Mouse (Mus musculus) ES-Bruce4 (cell line): ENCODE data around the gene Ankrd54. TPM values are rescaled to one million over a fixed set of nuclear protein-coding genes. Genes with fewer than 3 reads are reported as not detected.

Experiments
- H3K27ac ChIP-seq: 2 replicates; pipeline ENCODE4 v1.5.1; 2012; ENCODE audit warnings: low read length, inconsistent platforms; ENCODE audit not compliant: insufficient read depth
- H3K27me3 ChIP-seq: 2 replicates; pipeline ENCODE4 v1.6.1; 2012; ENCODE audit warnings: mild to moderate bottlenecking, low read length, inconsistent platforms; ENCODE audit not compliant: control insufficient read depth, poor library complexity, insufficient read depth, severe bottlenecking
- H3K36me3 ChIP-seq: 2 replicates; pipeline ENCODE4 v1.6.1; 2012; ENCODE audit warnings: inconsistent platforms, mild to moderate bottlenecking, low read length, moderate library complexity; ENCODE audit not compliant: control insufficient read depth, poor library complexity, insufficient read depth, severe bottlenecking
- H3K4me1 ChIP-seq: one replicate; pipeline ENCODE4 v1.8.1; 2011; ENCODE audit warnings: low read length; ENCODE audit not compliant: control insufficient read depth, insufficient read depth
- H3K4me3 ChIP-seq: 2 replicates; pipeline ENCODE4 v1.5.1; 2011; ENCODE audit warnings: low read depth, mild to moderate bottlenecking, low read length
- H3K9ac ChIP-seq: 2 replicates; pipeline ENCODE4 v1.6.1; 2012; ENCODE audit warnings: low read depth, mild to moderate bottlenecking, inconsistent platforms; ENCODE audit not compliant: poor library complexity, severe bottlenecking
- H3K9me3 ChIP-seq: replicated peaks from 2 replicates; pipeline ENCODE4 v1.6.1; 2012; ENCODE audit warnings: mild to moderate bottlenecking, low read length, inconsistent platforms; ENCODE audit not compliant: control insufficient read depth, poor library complexity, insufficient read depth, severe bottlenecking
- CTCF ChIP-seq: IDR thresholded peaks from one replicate; pipeline ENCODE4 v1.8.1; 2011; ENCODE audit warnings: low read depth, low read length
- EP300 ChIP-seq: IDR thresholded peaks from 2 replicates; pipeline ENCODE4 v1.6.1; 2011; ENCODE audit warnings: low read depth, low read length; ENCODE audit not compliant: insufficient read depth
- POLR2A ChIP-seq: IDR thresholded peaks from one replicate; pipeline ENCODE4 v1.8.1; 2011; ENCODE audit warnings: low read length; ENCODE audit not compliant: insufficient read depth
- polyA plus RNA-seq: library from polyadenylated mRNA; stranded (reverse); fragments of >200 nt; gene quantifications from 2 replicates; pipeline ENCODE4 v1.2.4, GENCODE M21; 2011; ENCODE audit warnings: low read depth; ENCODE audit not compliant: missing spikeins, insufficient read depth, insufficient read length

Gene Ankrd54
- polyA plus RNA-seq, 1 experiment = 18.2 TPM

DNA sequence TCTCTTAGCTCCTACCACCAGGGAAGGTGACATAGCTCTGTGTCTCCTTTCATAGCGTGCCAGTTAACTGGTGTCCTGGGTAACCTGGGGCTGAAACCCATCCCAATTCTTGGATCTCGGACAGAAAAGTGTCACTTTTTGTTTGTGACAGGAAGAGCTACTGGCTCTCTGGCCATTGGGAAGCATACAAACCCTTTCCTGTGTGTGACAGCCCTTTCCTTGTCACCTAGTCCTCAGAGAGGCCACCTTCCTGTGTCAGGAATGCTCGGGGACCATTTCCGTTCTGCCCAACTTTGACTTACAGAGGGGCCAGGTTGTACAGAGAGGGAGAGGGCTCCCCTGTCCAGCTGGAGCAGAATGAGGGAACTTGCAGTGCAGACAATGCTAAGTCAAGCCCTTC is 36.8 kb upstream of the Ankrd54 start:
- H3K27me3 ChIP-seq = no peaks in the 10 kb centered on the region
- H3K9ac ChIP-seq = no peak overlapping the region
- no peak overlapping the region for H3K27ac ChIP-seq
- H3K4me1 ChIP-seq = no peaks in the 10 kb centered on the region
- peaks cover 5% of the 10 kb centered on the region for H3K36me3 ChIP-seq
- TF ChIP-seq CTCF = no peak
- TF ChIP-seq POLR2A = no peak
- TF ChIP-seq EP300 = no peak
- no peak overlapping the region for H3K4me3 ChIP-seq
- no peaks in the 10 kb centered on the region for H3K9me3 ChIP-seq

GRCm38 (mm10) chr15:79098868-79099267 is 36.2 kb upstream of the Ankrd54 start:
- H3K9me3 ChIP-seq = no peaks in the 10 kb centered on the region
- no peaks in the 10 kb centered on the region for H3K27me3 ChIP-seq
- H3K9ac ChIP-seq = no peak overlapping the region
- no peak overlapping the region for H3K4me3 ChIP-seq
- peaks cover 11% of the 10 kb centered on the region for H3K36me3 ChIP-seq
- no peaks in the 10 kb centered on the region for H3K4me1 ChIP-seq
- no peak overlapping the region for H3K27ac ChIP-seq
- TF ChIP-seq POLR2A = no peak
- no peak for TF ChIP-seq CTCF
- no peak for TF ChIP-seq EP300

DNA sequence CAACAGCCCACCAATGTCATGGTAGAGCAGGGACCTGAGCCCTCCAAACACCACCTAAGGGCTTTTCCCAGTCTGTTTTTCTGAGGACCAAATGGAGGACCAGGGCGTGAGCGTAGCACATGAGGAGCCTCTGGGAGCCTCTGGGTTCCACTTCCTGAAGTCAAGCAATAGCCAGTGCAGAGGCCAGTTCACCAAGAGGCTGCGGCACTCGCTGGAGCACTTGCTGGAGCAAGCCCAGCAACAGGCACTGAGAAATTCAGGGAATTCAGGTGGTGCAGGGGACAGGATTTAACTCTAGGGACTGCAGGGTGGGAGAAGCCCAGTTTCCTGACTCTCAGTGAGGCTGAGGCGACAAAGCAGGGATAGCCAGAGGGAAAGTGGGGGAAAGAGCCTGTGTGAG is 35.5 kb upstream of the Ankrd54 start:
- TF ChIP-seq POLR2A = no peak
- no peak for TF ChIP-seq EP300
- no peak for TF ChIP-seq CTCF
- no peak overlapping the region for H3K9ac ChIP-seq
- no peaks in the 10 kb centered on the region for H3K9me3 ChIP-seq
- no peak overlapping the region for H3K4me3 ChIP-seq
- peaks cover 17% of the 10 kb centered on the region for H3K36me3 ChIP-seq
- no peaks in the 10 kb centered on the region for H3K27me3 ChIP-seq
- no peaks in the 10 kb centered on the region for H3K4me1 ChIP-seq
- no peak overlapping the region for H3K27ac ChIP-seq

- H3K4me3 ChIP-seq = no peak overlapping the region
These were observed 34.9 kb upstream of the Ankrd54 start for GRCm38 (mm10) chr15:79097611-79098025.

GRCm38 (mm10) chr15:79097135-79097534 is 34.4 kb upstream of the Ankrd54 start:
- Histone ChIP-seq H3K9ac (no peak overlapping the region), H3K9me3 (no peaks in the 10 kb centered on the region), H3K27ac (no peak overlapping the region), H3K4me3 (no peak overlapping the region), H3K4me1 (no peaks in the 10 kb centered on the region), H3K27me3 (no peaks in the 10 kb centered on the region), H3K36me3 (peaks cover 22% of the 10 kb centered on the region)
- no peak for TF ChIP-seq POLR2A

More at GRCm38 (mm10) chr15:79097611-79098025, 34.9 kb upstream of the Ankrd54 start:
- Histone ChIP-seq H3K4me1 (no peaks in the 10 kb centered on the region), H3K9ac (no peak overlapping the region), H3K36me3 (peaks cover 18% of the 10 kb centered on the region), H3K9me3 (no peaks in the 10 kb centered on the region), H3K27ac (no peak overlapping the region), H3K27me3 (no peaks in the 10 kb centered on the region)
- TF ChIP-seq CTCF (no peak), POLR2A (no peak), EP300 (no peak)

DNA sequence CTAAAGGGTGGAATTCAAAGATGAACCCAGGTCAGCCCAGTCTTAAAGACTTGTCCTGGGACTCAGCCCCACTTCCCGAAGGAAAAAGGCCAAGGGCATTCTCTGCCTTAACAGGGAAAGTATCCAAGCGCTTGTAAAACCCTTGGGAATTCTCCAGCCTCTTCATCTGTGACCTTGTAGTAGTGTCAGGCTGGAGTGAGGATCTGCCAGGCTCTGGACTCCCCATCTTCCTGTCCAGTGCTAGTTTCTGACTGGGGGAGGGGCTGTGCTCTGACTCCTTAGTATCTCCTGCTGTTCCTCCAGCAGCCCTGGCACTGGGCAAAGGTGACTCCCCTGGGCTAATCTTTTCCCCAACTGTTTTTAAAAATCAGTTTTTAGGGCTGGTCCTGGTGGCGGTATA is 33.9 kb upstream of the Ankrd54 start:
- Histone ChIP-seq H3K9ac (no peak overlapping the region), H3K27ac (no peak overlapping the region), H3K36me3 (peaks cover 28% of the 10 kb centered on the region), H3K27me3 (no peaks in the 10 kb centered on the region), H3K4me3 (no peak overlapping the region), H3K4me1 (no peaks in the 10 kb centered on the region), H3K9me3 (no peaks in the 10 kb centered on the region)
- TF ChIP-seq CTCF = no peak
- TF ChIP-seq EP300 = no peak
- TF ChIP-seq POLR2A = no peak
